Mouse (Mus musculus) hindbrain, embryonic 16.5 days (tissue): ENCODE data around the gene Naga. TPM values are rescaled to one million over a fixed set of nuclear protein-coding genes. Genes with fewer than 3 reads are reported as not detected.
"Not testable (repeated sequence)": the region's sequence is repeated elsewhere in the genome, so short reads cannot be mapped to it uniquely, and the experiment has no call there.

Experiments used
- ATAC-seq: fragments of 200-750 bp; cut with Nextera tagmentation; 2 replicates; pipeline ENCODE4 v1.8.0; 2017; ENCODE audit warnings: moderate TSS enrichment, moderate library complexity
- H3K27ac ChIP-seq: fragments of 300-500 bp; sonication (generic); 2 replicates; pipeline ENCODE4 v1.5.1; 2014; ENCODE audit warnings: low read depth, mild to moderate bottlenecking, control low read depth, low read length, moderate library complexity
- H3K27me3 ChIP-seq: fragments of 300-500 bp; sonication (generic); replicated peaks from 2 replicates; pipeline ENCODE4 v1.6.1; 2014; ENCODE audit warnings: low read length; ENCODE audit not compliant: control insufficient read depth, insufficient read depth
- H3K36me3 ChIP-seq: fragments of 300-500 bp; sonication (generic); 2 replicates; pipeline ENCODE4 v1.6.1; 2014; ENCODE audit warnings: mild to moderate bottlenecking, low read length, moderate library complexity, mixed read lengths; ENCODE audit not compliant: control insufficient read depth, insufficient read depth
- H3K4me1 ChIP-seq: fragments of 300-500 bp; sonication (generic); 2 replicates; pipeline ENCODE4 v1.6.1; 2014; ENCODE audit warnings: low read depth, low read length; ENCODE audit not compliant: control insufficient read depth, insufficient read depth
- H3K4me2 ChIP-seq: fragments of 300-500 bp; sonication (generic); 2 replicates; pipeline ENCODE4 v1.6.1; 2014; ENCODE audit warnings: mild to moderate bottlenecking, low read length, control low read depth, moderate library complexity
- H3K4me3 ChIP-seq: fragments of 300-500 bp; sonication (generic); 2 replicates; pipeline ENCODE4 v1.5.1; 2014; ENCODE audit warnings: mild to moderate bottlenecking, low read length, control low read depth, moderate library complexity
- H3K9ac ChIP-seq: fragments of 300-500 bp; sonication (generic); 2 replicates; pipeline ENCODE4 v1.6.1; 2014; ENCODE audit warnings: low read depth, mild to moderate bottlenecking, control low read depth, low read length, moderate library complexity
- H3K9me3 ChIP-seq: fragments of 300-500 bp; sonication (generic); 2 replicates; pipeline ENCODE4 v1.6.1; 2014; ENCODE audit warnings: mild to moderate bottlenecking, low read length, moderate library complexity; ENCODE audit not compliant: control insufficient read depth
- WGBS: fragments of 180-500 bp; shearing (Covaris S2); extraction: QIAGEN DNeasy Blood & Tissue Kit; methylation state at CpG from one replicate; pipeline ENCODE4 v1.1.7; 2014; 5-methylcytosine and 5-hydroxymethylcytosine counted together
- polyA plus RNA-seq: library from polyadenylated mRNA; unstranded; fragments of >200 nt; fragmentation: Nextera tagmentation; extraction: Ambion mirVana; gene quantifications from 2 replicates; pipeline ENCODE4 v1.2.1, GENCODE M21; 2015

The Naga gene
- polyA plus RNA-seq, 1 experiment from 2014 or later, result 32.8 TPM

DNA sequence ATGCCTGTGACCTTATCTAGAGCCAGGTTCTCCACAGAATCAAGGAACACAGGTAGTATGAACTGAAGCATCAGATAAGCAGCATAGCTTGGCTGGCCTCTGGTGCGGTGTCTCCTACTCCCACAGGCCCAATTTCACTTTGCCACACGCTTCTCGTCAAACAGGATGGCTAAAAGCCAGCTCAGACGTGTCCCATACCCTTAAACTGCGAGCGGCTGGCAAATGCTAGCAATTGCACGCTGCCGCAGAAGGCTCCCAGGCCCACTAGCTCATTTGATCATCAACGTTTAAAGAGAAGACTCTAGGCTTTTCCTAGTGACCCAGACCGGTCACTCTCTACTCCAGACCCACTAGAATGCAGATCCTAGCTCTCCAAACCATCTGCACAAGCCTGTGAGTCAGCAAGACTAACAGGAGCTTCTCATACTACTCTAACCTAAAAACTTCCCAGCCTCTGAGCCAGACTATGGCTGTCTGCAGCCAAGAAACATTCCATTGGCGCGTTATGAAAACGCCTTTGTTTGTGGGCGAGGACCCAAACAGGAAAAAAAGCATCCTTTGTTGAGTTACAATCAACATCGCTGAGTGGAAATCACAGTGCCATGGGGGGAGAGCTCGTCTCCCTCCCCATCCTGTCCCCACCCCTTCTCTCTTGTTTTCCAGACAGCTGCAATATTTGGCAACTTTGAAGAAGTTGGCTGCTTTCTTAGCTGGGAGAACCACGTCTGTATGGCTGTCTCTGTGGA, 37.8 kb upstream of the Naga start:
- H3K4me3 ChIP-seq, result no peak overlapping the region
- H3K9me3 ChIP-seq, result no peaks in the 10 kb centered on the region
- peak; percentile 19; the same call in 1 of the 2 replicates for ATAC-seq
- no peaks in the 10 kb centered on the region for H3K36me3 ChIP-seq
- WGBS, result 48% methylated on average over 17 of the region's 17 CpGs
- no peak overlapping the region for H3K27ac ChIP-seq
- H3K27me3 ChIP-seq, result no peaks in the 10 kb centered on the region
- H3K4me1 ChIP-seq, result peaks cover 7% of the 10 kb centered on the region
- H3K4me2 ChIP-seq, result no peak overlapping the region
- H3K9ac ChIP-seq, result no peak overlapping the region

DNA sequence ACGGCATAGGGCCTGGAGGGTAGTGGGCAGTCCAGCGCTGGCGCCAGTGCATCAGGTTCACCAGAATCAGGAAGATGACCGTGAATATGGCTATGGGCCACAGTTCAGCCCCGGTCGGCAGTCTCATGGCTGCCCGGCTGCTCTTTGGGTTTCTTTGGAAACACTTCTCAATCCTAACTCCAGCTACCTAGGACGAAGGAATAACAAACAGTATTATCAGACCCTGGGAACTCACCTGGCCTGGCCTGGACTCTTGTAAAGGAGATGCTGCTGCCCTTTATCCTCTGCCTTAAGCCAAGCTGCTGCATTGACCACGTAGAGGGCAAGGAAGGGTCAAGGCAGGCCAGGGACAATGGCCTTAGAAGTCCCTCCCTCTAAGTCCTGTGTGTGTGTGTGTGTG, 37.1 kb upstream of the Naga start:
- no peak for ATAC-seq
- Histone ChIP-seq H3K4me2 (no peak overlapping the region), H3K4me1 (peaks cover 3% of the 10 kb centered on the region; the same call in 1 of the 2 replicates), H3K9ac (no peak overlapping the region), H3K27ac (no peak overlapping the region), H3K9me3 (no peaks in the 10 kb centered on the region), H3K36me3 (no peaks in the 10 kb centered on the region), H3K27me3 (no peaks in the 10 kb centered on the region), H3K4me3 (no peak overlapping the region)
- 90% methylated on average over 9 of the region's 9 CpGs for WGBS

DNA sequence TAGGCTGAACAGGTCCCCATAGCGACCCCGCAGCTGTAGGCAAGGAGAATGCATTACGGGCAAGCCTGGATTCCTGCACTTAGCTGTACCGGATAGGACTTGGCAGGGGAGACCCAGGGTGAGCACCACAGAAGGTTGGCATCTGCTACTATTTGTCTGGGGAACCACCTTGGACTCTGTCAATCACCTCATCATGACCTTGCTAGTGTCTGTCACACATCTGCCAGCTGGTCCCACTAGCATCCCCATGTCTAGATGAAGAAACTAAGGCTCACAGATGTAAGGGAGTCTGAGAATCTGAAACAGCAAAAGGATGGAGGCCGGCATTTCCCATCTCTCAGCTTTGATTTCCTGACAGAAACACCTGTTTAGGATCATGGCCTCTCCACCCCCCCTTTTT, 35.7 kb upstream of the Naga start:
- Histone ChIP-seq H3K36me3 (no peaks in the 10 kb centered on the region), H3K9ac (no peak overlapping the region), H3K27me3 (no peaks in the 10 kb centered on the region), H3K4me3 (no peak overlapping the region), H3K27ac (no peak overlapping the region), H3K4me1 (no peaks in the 10 kb centered on the region; the same call in 1 of the 2 replicates), H3K4me2 (no peak overlapping the region), H3K9me3 (no peaks in the 10 kb centered on the region)
- 67% methylated on average over 5 of the region's 5 CpGs for WGBS
- no peak for ATAC-seq

DNA sequence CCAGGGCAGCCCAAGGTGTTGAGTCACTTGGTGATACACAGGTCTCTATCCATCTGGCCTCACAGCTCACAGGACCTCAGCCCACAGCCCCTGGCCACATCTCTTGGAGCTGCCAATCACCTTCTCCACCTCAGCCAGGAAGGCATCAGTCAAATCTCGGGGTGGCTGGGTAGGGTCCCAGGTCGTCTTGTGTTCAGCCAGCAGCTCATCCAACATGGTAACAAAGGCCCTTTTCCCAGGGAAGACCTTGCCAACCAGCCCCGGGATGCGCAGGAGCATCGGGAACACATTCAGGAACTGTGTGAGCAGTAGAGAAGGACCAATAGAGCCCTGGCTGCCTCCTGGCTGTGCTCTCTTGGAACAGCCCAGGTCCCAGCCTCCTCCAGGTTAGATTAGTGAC, 34.3 kb upstream of the Naga start:
- 91% methylated on average over 5 of the region's 5 CpGs for WGBS
- Histone ChIP-seq H3K9me3 (no peaks in the 10 kb centered on the region), H3K27ac (no peak overlapping the region), H3K4me1 (no peaks in the 10 kb centered on the region; the same call in 1 of the 2 replicates), H3K4me3 (no peak overlapping the region), H3K36me3 (no peaks in the 10 kb centered on the region), H3K27me3 (no peaks in the 10 kb centered on the region), H3K9ac (no peak overlapping the region), H3K4me2 (no peak overlapping the region)
- ATAC-seq, result no peak

DNA sequence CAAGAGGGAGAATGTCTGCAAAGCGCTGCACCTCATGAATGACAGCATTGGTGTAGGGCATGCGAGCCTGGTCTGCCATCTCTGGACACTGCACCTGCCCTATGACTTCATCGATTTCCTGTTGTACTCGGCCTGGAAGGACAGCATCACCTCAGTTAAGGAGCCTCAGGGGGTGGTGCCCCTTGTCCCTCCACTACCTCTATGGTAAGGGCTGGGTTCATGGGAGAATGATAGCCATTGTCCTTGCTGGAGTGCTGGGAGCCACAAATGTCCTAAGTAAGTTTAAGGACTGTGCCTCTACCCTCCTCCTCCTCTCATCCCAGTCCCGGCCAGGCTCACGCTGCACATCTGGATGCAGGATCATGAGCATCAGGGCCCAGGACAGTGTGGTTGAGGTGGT, 33.7 kb upstream of the Naga start:
- no peaks in the 10 kb centered on the region for H3K9me3 ChIP-seq
- 92% methylated on average over 6 of the region's 6 CpGs for WGBS
- H3K4me3 ChIP-seq, result no peak overlapping the region
- H3K27me3 ChIP-seq, result no peaks in the 10 kb centered on the region
- ATAC-seq, result no peak
- H3K27ac ChIP-seq, result no peak overlapping the region
- H3K9ac ChIP-seq, result no peak overlapping the region
- no peaks in the 10 kb centered on the region for H3K36me3 ChIP-seq
- H3K4me1 ChIP-seq, result no peaks in the 10 kb centered on the region; the same call in 1 of the 2 replicates
- H3K4me2 ChIP-seq, result no peak overlapping the region

DNA sequence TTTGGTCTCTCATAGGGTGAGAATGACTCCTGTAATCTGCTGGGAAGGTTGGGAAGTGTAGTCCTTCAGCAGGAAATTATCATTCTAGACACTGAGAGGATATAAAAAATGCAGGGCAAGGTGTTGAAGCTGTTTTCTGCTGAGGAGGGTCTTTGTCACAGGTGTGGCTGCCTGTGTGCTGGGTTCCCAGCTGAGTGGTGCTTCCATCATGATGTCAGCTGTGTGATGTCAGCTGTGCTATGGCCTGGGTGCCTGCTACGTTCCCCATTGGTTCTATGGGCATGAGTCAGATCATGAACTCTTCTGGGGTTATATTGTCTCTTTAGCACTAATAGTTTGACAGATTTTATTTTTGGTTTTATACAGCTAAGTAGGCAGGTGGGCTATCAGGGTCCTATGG, 30.1 kb upstream of the Naga start:
- 86% methylated on average over 1 of the region's 1 CpGs for WGBS
- no peak overlapping the region for H3K27ac ChIP-seq
- no peaks in the 10 kb centered on the region for H3K9me3 ChIP-seq
- no peak overlapping the region for H3K9ac ChIP-seq
- no peaks in the 10 kb centered on the region for H3K27me3 ChIP-seq
- H3K4me1 ChIP-seq, result no peaks in the 10 kb centered on the region
- no peak for ATAC-seq
- no peak overlapping the region for H3K4me3 ChIP-seq
- H3K4me2 ChIP-seq, result no peak overlapping the region
- H3K36me3 ChIP-seq, result no peaks in the 10 kb centered on the region

DNA sequence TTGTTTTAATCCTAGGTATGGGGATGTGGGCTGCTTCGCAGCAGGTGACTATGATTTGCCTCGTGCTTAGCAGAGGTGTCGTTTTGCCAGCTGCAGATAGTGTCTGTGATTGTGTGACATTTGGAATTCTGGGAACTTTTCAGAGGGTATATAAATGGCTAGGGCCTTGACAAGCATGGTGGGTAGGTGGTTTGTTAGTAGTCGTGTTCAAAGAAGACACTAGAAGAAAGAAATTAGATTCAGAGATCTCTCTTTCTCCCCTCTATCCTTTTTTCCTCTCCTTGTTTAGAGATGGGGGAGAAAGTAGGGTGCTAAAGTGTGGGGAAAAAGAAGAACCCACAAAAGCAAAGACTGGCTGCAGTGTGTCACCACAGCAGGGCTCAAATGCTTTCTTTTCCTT, 29.4 kb upstream of the Naga start:
- Histone ChIP-seq H3K27me3 (no peaks in the 10 kb centered on the region), H3K36me3 (no peaks in the 10 kb centered on the region), H3K4me3 (no peak overlapping the region), H3K9me3 (no peaks in the 10 kb centered on the region), H3K27ac (no peak overlapping the region), H3K9ac (no peak overlapping the region), H3K4me2 (no peak overlapping the region), H3K4me1 (no peaks in the 10 kb centered on the region)
- WGBS, result 92% methylated on average over 4 of the region's 4 CpGs
- ATAC-seq, result no peak

DNA sequence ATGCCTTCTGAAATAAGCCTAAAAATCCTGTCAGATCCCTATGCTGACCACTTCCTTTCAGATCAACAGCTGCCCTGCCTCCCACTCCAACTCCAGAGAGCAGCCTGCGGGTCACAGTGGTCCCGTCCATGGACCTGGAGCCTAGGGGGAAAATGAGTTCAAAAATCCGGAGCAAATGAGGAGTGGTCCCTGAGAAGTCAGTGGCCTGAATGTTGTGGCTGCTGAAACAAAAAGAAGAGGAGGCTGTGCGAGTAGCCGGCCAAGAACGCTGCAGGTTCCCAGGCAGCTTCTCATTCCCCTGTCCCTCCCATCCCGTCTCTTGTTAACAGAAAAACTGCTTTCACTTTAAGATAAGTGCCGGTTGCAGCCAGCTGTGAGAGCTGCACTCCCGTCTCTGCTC, 25.8 kb upstream of the Naga start:
- not testable (repeated sequence) for H3K4me2 ChIP-seq, H3K4me1 ChIP-seq, H3K9ac ChIP-seq, H3K9me3 ChIP-seq, H3K27ac ChIP-seq, H3K36me3 ChIP-seq, ATAC-seq, H3K4me3 ChIP-seq, H3K27me3 ChIP-seq
- WGBS, result 21% methylated on average over 6 of the region's 9 CpGs

DNA sequence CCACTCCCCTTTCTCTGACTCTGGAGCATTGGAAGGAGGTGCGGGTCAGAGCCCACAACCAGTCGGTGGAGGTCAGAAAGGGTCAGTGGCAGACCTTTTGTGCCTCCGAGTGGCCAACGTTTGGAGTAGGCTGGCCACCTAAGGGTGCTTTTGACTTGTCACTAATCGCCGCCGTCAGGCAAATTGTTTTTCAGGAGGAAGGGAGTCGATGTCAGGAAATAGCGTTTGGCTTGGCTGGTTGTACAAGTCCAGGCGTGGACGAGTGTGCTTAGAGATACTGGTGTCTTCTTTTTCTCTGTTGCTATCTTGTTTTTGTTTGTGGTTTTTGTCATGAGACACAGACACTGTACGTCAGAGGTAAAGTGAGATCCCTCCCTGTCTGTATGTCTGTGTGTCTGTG, 25.1 kb upstream of the Naga start:
- not testable (repeated sequence) for H3K27ac ChIP-seq

More for the DNA sequence above, 25.1 kb upstream of the Naga start:
- not testable (repeated sequence) for H3K9me3 ChIP-seq, H3K4me1 ChIP-seq, H3K36me3 ChIP-seq, ATAC-seq, H3K9ac ChIP-seq, H3K4me2 ChIP-seq, H3K4me3 ChIP-seq, H3K27me3 ChIP-seq
- WGBS, result 79% methylated on average over 7 of the region's 12 CpGs
